Mouse (Mus musculus) hindbrain, embryonic 11.5 days (tissue): Measurements from ENCODE around the gene Moxd1. TPM values are rescaled to one million over a fixed set of nuclear protein-coding genes. Genes with fewer than 3 reads are reported as not detected.

Source experiments
- ATAC-seq: fragments of 200-750 bp; cut with Nextera tagmentation; 2 replicates; pipeline ENCODE4 v1.8.0; 2017; ENCODE audit warnings: mild to moderate bottlenecking, moderate TSS enrichment, moderate library complexity; ENCODE audit not compliant: low FRiP score
- DNase-seq: peaks from one replicate; pipeline ENCODE4 v3.0.0-alpha.2; 2015; ENCODE audit warnings: low spot score
- H3K27ac ChIP-seq: fragments of 300-500 bp; sonication (generic); 2 replicates; pipeline ENCODE4 v1.5.1; 2014; ENCODE audit warnings: mild to moderate bottlenecking, low read depth, low read length
- H3K27me3 ChIP-seq: fragments of 300-500 bp; sonication (generic); 2 replicates; pipeline ENCODE4 v1.6.1; 2014; ENCODE audit warnings: mild to moderate bottlenecking, low read length, moderate library complexity, mixed read lengths; ENCODE audit not compliant: control insufficient read depth, insufficient read depth
- H3K36me3 ChIP-seq: fragments of 300-500 bp; sonication (generic); 2 replicates; pipeline ENCODE4 v1.6.1; 2014; ENCODE audit warnings: mild to moderate bottlenecking, low read length, moderate library complexity, mixed read lengths; ENCODE audit not compliant: control insufficient read depth, insufficient read depth
- H3K4me1 ChIP-seq: fragments of 300-500 bp; sonication (generic); replicated peaks from 2 replicates; pipeline ENCODE4 v1.6.1; 2014; ENCODE audit warnings: low read length, mixed read lengths; ENCODE audit not compliant: control insufficient read depth, insufficient read depth
- H3K4me2 ChIP-seq: fragments of 300-500 bp; sonication (generic); replicated peaks from 2 replicates; pipeline ENCODE4 v1.6.1; 2014; ENCODE audit warnings: mild to moderate bottlenecking, low read depth, low read length
- H3K4me3 ChIP-seq: fragments of 300-500 bp; sonication (generic); 2 replicates; pipeline ENCODE4 v1.5.1; 2014; ENCODE audit warnings: low read depth, low read length
- H3K9ac ChIP-seq: fragments of 300-500 bp; sonication (generic); 2 replicates; pipeline ENCODE4 v1.6.1; 2014; ENCODE audit warnings: low read depth, low read length
- H3K9me3 ChIP-seq: fragments of 300-500 bp; sonication (generic); 2 replicates; pipeline ENCODE4 v1.6.1; 2016; ENCODE audit warnings: low read length; ENCODE audit not compliant: control insufficient read depth
- WGBS: fragments of 180-500 bp; shearing (Covaris S2); extraction: QIAGEN DNeasy Blood & Tissue Kit; methylation state at CpG from one replicate; pipeline ENCODE4 v1.1.7; 2014; 5-methylcytosine and 5-hydroxymethylcytosine counted together
- polyA plus RNA-seq: library from polyadenylated mRNA; unstranded; fragments of >200 nt; fragmentation: Nextera tagmentation; extraction: Ambion mirVana; gene quantifications from 2 replicates; pipeline ENCODE4 v1.2.1, GENCODE M21; 2014

Moxd1 gene
- polyA plus RNA-seq, result 18.3 and 20.2 TPM in 2 replicates

GRCm38 (mm10) chr10:24223449-24224143 is at the start of gene Moxd1:
Gene Moxd1 (plus strand): TSS chr10:24223517.
- under 1% methylated on average over 55 of the region's 56 CpGs for WGBS
- ATAC-seq, result peak; percentile 79

GRCm38 (mm10) chr10:24190392-24190791 is 32.9 kb upstream of the Moxd1 start:
- Histone ChIP-seq H3K27ac (no peak overlapping the region), H3K36me3 (no peaks in the 10 kb centered on the region), H3K4me3 (no peak overlapping the region), H3K4me2 (no peak overlapping the region), H3K27me3 (no peaks in the 10 kb centered on the region), H3K9me3 (no peaks in the 10 kb centered on the region), H3K4me1 (no peaks in the 10 kb centered on the region), H3K9ac (no peak overlapping the region)
- DNase-seq (no peak), ATAC-seq (no peak)
- WGBS, result 67% methylated on average over 7 of the region's 7 CpGs

More at GRCm38 (mm10) chr10:24223449-24224143, at the start of gene Moxd1:
- H3K4me1 ChIP-seq, result 0 out of 2 replicates have a peak, but pooled peaks cover 3% of the 10 kb centered on the region
- peak within 1 kb of the TSS; percentile 92 for H3K4me2 ChIP-seq
- DNase-seq, result peak; percentile 65
- no peaks in the 10 kb centered on the region for H3K36me3 ChIP-seq
- peaks cover 15% of the 10 kb centered on the region for H3K27me3 ChIP-seq
- H3K4me3 ChIP-seq, result peak within 1 kb of the TSS; percentile 51
- peak within 1 kb of the TSS; percentile 60 for H3K9ac ChIP-seq
- H3K27ac ChIP-seq, result no peak within 1 kb of the TSS
- H3K9me3 ChIP-seq, result no peaks in the 10 kb centered on the region

DNA sequence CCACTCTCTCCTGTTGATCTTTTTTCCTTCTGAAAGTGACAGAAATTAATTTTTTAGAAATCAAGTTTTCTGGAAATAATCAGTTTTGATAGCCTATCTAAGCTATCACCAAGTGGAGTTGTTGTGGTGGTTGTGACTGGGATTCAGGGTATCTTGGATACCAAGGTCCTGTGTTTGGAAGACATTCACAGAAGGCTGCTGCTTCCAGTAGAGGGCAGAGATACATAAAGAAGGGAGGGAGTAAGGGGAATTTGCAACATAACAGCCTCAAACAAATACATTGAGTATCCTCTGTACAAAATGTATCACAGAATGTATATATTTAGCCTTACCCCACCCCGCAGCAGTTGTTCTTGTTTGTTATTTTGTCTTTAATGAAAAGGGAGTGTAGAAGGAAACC is 31.3 kb upstream of the Moxd1 start:
- Histone ChIP-seq H3K27me3 (no peaks in the 10 kb centered on the region), H3K9me3 (no peaks in the 10 kb centered on the region), H3K4me2 (no peak overlapping the region), H3K4me3 (no peak overlapping the region), H3K36me3 (no peaks in the 10 kb centered on the region), H3K27ac (no peak overlapping the region), H3K4me1 (no peaks in the 10 kb centered on the region), H3K9ac (no peak overlapping the region)
- DNase-seq (no peak), ATAC-seq (no peak)
- WGBS, result 50% methylated on average over 1 of the region's 1 CpGs

DNA sequence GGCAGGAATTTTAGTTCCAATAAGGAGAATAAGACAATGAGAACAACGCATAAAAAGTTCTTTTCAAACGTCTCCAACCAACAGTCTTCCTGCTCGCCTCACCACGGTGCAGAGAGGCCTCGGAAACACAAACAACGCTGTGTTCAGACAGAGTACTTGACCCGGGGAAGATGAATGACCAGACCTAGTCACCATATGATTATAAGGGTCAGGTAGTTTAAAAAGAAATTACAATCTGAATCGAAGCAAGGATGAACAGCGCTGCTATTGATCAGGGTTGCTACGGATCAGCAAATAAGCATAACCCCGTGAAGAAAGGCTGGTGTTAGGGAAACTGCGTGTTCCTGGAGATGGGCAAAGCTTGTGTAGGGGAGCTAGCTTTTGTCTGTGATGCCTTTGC is 24.0 kb upstream of the Moxd1 start:
- no peaks in the 10 kb centered on the region for H3K36me3 ChIP-seq
- no peak overlapping the region for H3K27ac ChIP-seq
- no peak overlapping the region for H3K4me3 ChIP-seq
- 25% methylated on average over 12 of the region's 12 CpGs for WGBS
- H3K9me3 ChIP-seq, result no peaks in the 10 kb centered on the region
- H3K9ac ChIP-seq, result no peak overlapping the region
- H3K4me1 ChIP-seq, result no peaks in the 10 kb centered on the region
- no peaks in the 10 kb centered on the region for H3K27me3 ChIP-seq
- DNase-seq (peak; percentile 57), ATAC-seq (peak; percentile 89)
- no peak overlapping the region for H3K4me2 ChIP-seq

DNA sequence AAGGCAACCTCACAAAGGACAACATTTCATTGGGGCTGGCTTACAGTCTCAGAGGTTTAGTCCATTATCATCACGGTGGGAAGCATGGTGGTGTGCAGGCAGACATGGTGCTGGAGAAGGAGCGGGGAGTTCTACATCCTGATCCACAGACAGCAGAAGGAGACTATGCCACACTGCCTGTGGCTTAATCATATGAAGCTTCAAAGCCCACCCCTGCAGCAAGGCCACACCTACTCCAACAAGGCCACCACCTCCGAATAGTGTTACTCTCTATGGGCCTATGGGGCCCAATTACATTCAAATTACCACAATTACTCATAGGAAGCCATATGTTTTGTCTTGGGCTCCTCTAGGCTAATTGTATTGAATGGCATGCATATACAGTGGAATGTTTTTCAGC is 23.2 kb upstream of the Moxd1 start:
- peak; percentile 39 for ATAC-seq
- 38% methylated on average over 3 of the region's 3 CpGs for WGBS

DNA sequence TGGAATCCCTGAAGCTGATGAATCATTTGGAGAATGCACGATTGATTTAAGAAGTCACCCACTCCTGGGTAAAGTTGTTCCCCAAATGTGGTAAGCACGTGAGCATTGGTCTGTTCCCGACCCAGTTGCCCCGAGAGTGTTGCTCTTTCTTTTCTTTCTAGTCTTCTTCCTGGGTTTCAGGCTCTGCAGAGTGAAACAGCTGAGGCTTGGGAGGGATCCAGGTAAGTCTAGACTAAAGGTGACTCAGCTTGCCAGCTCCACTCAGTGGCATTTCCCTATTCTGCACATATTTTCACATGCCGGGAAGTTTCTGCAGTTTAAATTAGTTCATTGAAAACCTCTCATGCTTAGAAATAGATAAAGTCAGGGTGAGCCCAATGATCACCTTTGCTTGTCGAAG is 13.2 kb upstream of the Moxd1 start:
- DNase-seq, result no peak
- ATAC-seq, result no peak
- H3K27me3 ChIP-seq, result no peaks in the 10 kb centered on the region
- no peak overlapping the region for H3K9ac ChIP-seq
- no peaks in the 10 kb centered on the region for H3K9me3 ChIP-seq
- H3K27ac ChIP-seq, result no peak overlapping the region
- WGBS, result 85% methylated on average over 6 of the region's 6 CpGs
- no peaks in the 10 kb centered on the region for H3K36me3 ChIP-seq
- H3K4me3 ChIP-seq, result no peak overlapping the region
- H3K4me2 ChIP-seq, result no peak overlapping the region
- H3K4me1 ChIP-seq, result no peaks in the 10 kb centered on the region

More for the DNA sequence above, 23.2 kb upstream of the Moxd1 start:
- Histone ChIP-seq H3K4me3 (no peak overlapping the region), H3K9me3 (no peaks in the 10 kb centered on the region), H3K27me3 (no peaks in the 10 kb centered on the region), H3K36me3 (no peaks in the 10 kb centered on the region), H3K4me1 (no peaks in the 10 kb centered on the region), H3K9ac (no peak overlapping the region), H3K27ac (no peak overlapping the region), H3K4me2 (no peak overlapping the region)
- DNase-seq, result no peak

DNA sequence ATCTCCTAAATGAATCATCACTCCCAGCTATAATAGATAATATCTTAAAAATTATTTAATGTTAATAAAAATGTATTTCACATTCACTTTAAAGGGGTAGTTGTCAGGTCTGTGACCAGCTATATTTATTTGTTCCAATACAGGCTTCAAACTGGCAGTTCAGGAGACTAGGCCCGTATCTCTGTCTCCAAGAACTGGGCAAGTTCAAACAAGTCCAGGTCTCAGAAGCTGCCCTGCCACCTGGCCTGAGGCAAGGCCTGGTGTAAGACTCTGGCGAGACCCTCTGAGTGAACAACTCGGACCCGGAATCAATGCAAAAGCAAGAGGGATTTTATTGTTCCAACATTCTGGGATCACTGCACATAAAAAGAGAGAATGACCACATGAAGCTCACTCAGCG is 10.0 kb upstream of the Moxd1 start:
- no peak overlapping the region for H3K9ac ChIP-seq
- H3K4me3 ChIP-seq, result no peak overlapping the region
- no peak for ATAC-seq
- H3K27me3 ChIP-seq, result no peaks in the 10 kb centered on the region
- H3K9me3 ChIP-seq, result no peaks in the 10 kb centered on the region
- no peaks in the 10 kb centered on the region for H3K36me3 ChIP-seq
- no peaks in the 10 kb centered on the region for H3K4me1 ChIP-seq
- 64% methylated on average over 5 of the region's 5 CpGs for WGBS
- H3K4me2 ChIP-seq, result no peak overlapping the region
- H3K27ac ChIP-seq, result no peak overlapping the region
- DNase-seq, result no peak

- Histone ChIP-seq H3K36me3 (no peaks in the 10 kb centered on the region), H3K9me3 (no peaks in the 10 kb centered on the region), H3K4me2 (no peak overlapping the region), H3K4me1 (no peaks in the 10 kb centered on the region), H3K4me3 (no peak overlapping the region), H3K27ac (no peak overlapping the region), H3K9ac (no peak overlapping the region), H3K27me3 (peaks cover 3% of the 10 kb centered on the region; the same call in 1 of the 2 replicates)
- ATAC-seq (no peak), DNase-seq (no peak)
- 68% methylated on average over 6 of the region's 6 CpGs for WGBS
These were observed 5.6 kb upstream of the Moxd1 start for GRCm38 (mm10) chr10:24217558-24218268.

- Histone ChIP-seq H3K27ac (no peak overlapping the region), H3K4me1 (0 out of 2 replicates have a peak, but pooled peaks cover 3% of the 10 kb centered on the region), H3K9ac (no peak overlapping the region), H3K4me3 (no peak overlapping the region), H3K9me3 (no peaks in the 10 kb centered on the region), H3K4me2 (no peak overlapping the region), H3K27me3 (peaks cover 15% of the 10 kb centered on the region), H3K36me3 (no peaks in the 10 kb centered on the region)
- no peak for ATAC-seq
- DNase-seq, result no peak
- WGBS, result 91% methylated on average over 5 of the region's 5 CpGs
These were observed 2.4 kb upstream of the Moxd1 start for GRCm38 (mm10) chr10:24220931-24221330.
